Mouse (Mus musculus): Measurements from ENCODE around the gene Ptpra.
"Not testable (repeated sequence)": the region's sequence is repeated elsewhere in the genome, so short reads cannot be mapped to it uniquely, and the experiment has no call there.

Gene Ptpra

GRCm38 (mm10) chr2:130557462-130557861 is 107.4 kb downstream of the Ptpra start:
- DNase-seq (ENCODE audit: low read depth, low spot score) = no peak

- DNase-seq (ENCODE audit: low read depth, low spot score) = no peak
Measured at GRCm38 (mm10) chr2:130558015-130558414, 107.9 kb downstream of the Ptpra start.

- peak; percentile 87 for DNase-seq (ENCODE audit: low read depth, low spot score)
Measured at GRCm38 (mm10) chr2:130563212-130564055, 113.4 kb downstream of the Ptpra start, which contains the start of gene Mrps26. TSS of gene Mrps26 (plus strand) at chr2:130563742.

GRCm38 (mm10) chr2:130564063-130564462 is 114.0 kb downstream of the Ptpra start:
- DNase-seq (ENCODE audit: low read depth, low spot score) = no peak

GRCm38 (mm10) chr2:130564983-130565382 is 114.9 kb downstream of the Ptpra start:
- no peak for DNase-seq (ENCODE audit: low read depth, low spot score)

- no peak for DNase-seq (ENCODE audit: low read depth, low spot score)
Measured at GRCm38 (mm10) chr2:130568921-130569320, 118.8 kb downstream of the Ptpra start.

- DNase-seq (ENCODE audit: low read depth, low spot score) = no peak
Measured at GRCm38 (mm10) chr2:130569926-130570325, 119.8 kb downstream of the Ptpra start.

GRCm38 (mm10) chr2:130574960-130575359 is 124.9 kb downstream of the Ptpra start:
- no peak for DNase-seq (ENCODE audit: low read depth, low spot score)

GRCm38 (mm10) chr2:130575873-130576272 is 125.8 kb downstream of the Ptpra start, which contains the start of gene Oxt:
TSS of gene Oxt (plus strand) at chr2:130576173.
- no peak for DNase-seq (ENCODE audit: low read depth, low spot score)

GRCm38 (mm10) chr2:130576564-130576963 is 126.5 kb downstream of the Ptpra start:
- not testable (repeated sequence) for DNase-seq (ENCODE audit: low read depth, low spot score)

- no peak for DNase-seq (ENCODE audit: low read depth, low spot score)
Measured at GRCm38 (mm10) chr2:130577021-130577420, 126.9 kb downstream of the Ptpra start.

- DNase-seq (ENCODE audit: low read depth, low spot score) = no peak
Measured at GRCm38 (mm10) chr2:130577632-130578031, 127.6 kb downstream of the Ptpra start.

- DNase-seq (ENCODE audit: low read depth, low spot score) = no peak
Measured at GRCm38 (mm10) chr2:130578148-130578547, 128.1 kb downstream of the Ptpra start.

GRCm38 (mm10) chr2:130579791-130580190 is 129.7 kb downstream of the Ptpra start:
- DNase-seq (ENCODE audit: low read depth, low spot score) = no peak

GRCm38 (mm10) chr2:130581201-130581600 is 131.1 kb downstream of the Ptpra start:
- DNase-seq (ENCODE audit: low read depth, low spot score) = no peak

- DNase-seq (ENCODE audit: low read depth, low spot score) = no peak
Measured at GRCm38 (mm10) chr2:130582552-130582951, 132.5 kb downstream of the Ptpra start, which contains the start of gene Avp. TSS of gene Avp (minus strand) at chr2:130582554.

GRCm38 (mm10) chr2:130583902-130584560 is 134.0 kb downstream of the Ptpra start:
- DNase-seq (ENCODE audit: low read depth, low spot score) = no peak

- no peak for DNase-seq (ENCODE audit: low read depth, low spot score)
Measured at GRCm38 (mm10) chr2:130586016-130586415, 135.9 kb downstream of the Ptpra start.

GRCm38 (mm10) chr2:130588373-130588772 is 138.3 kb downstream of the Ptpra start:
- no peak for DNase-seq (ENCODE audit: low read depth, low spot score)

GRCm38 (mm10) chr2:130589157-130589556 is 139.1 kb downstream of the Ptpra start:
- DNase-seq (ENCODE audit: low read depth, low spot score) = no peak

- no peak for DNase-seq (ENCODE audit: low read depth, low spot score)
Measured at GRCm38 (mm10) chr2:130589761-130590160, 139.7 kb downstream of the Ptpra start.

- no peak for DNase-seq (ENCODE audit: low read depth, low spot score)
Measured at GRCm38 (mm10) chr2:130591016-130591415, 140.9 kb downstream of the Ptpra start.

GRCm38 (mm10) chr2:130595596-130595995 is 145.5 kb downstream of the Ptpra start:
- DNase-seq (ENCODE audit: low read depth, low spot score) = no peak
